Mouse (Mus musculus): ENCODE data around the gene Ppp1cc. TPM values are rescaled to one million over a fixed set of nuclear protein-coding genes. Genes with fewer than 3 reads are reported as not detected.
A peak's percentile ranks its signal among the peaks of the same experiment; 100 is the strongest.

Gene Ppp1cc
- 100 to 1,000 TPM; 161 to 170 TPM for total RNA-seq (2021)
- long read RNA-seq, experiment 1, transcript Ppp1cc-201 (8 exons, 1,442 nt) = minor isoform, 25 of 182 reads
- long read RNA-seq, experiment 1, transcript Ppp1cc-203 (6 exons, 2,492 nt) = minor isoform, 6 of 182 reads
- long read RNA-seq, experiment 1, transcript Ppp1cc-202 (7 exons, 2,384 nt) = major isoform, 135 of 182 reads
- long read RNA-seq, experiment 1, partial matches to known transcripts = 5 of 182 reads
- long read RNA-seq, experiment 1, other reads (novel, unspliced or antisense) = 9 of 182 reads
- long read RNA-seq, experiment 2, transcript Ppp1cc-201 (8 exons, 1,442 nt) = minor isoform, 16 of 152 reads
- long read RNA-seq, experiment 2, transcript Ppp1cc-202 (7 exons, 2,384 nt) = major isoform, 113 of 152 reads
- long read RNA-seq, experiment 2, partial matches to known transcripts = 6 of 152 reads
- long read RNA-seq, experiment 2, other reads (novel, unspliced or antisense) = 10 of 152 reads

DNA sequence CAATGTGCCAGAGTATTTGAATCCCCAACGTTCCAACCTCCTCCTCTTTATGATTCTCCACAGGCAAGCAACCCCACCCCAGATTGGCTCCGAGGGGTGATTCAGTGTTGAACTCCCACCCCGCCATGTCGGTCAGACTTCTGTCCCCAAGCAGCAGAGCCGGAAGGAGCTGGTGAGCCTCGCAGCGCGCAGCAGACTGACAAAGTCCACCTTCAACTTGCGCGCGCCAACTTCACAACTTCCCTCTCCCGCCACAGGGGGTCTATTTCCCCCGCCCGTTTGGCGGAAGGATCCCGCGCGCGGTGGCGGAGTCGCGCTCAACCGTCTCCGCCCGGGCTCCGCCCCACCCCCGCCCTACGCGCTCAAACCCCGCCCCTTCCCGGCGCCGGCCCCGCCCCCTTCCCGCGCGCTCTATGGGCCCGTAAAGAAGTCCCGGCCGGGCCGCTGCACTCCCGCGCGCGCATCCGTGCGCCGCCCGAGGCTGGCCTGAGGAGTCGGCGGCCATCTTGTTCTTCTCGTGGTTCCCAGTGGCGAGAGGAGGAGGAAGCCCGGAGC, at the start of gene Ppp1cc:
Gene Ppp1cc, plus strand, starts transcription at position 452 of the 555 bp plus-strand sequence.
- DNase-seq (ENCODE audit: low spot score in 2 of 2) = peak; percentile 92 to 95
- intact Hi-C loops (cut with DNase I) = no loop called here

DNA sequence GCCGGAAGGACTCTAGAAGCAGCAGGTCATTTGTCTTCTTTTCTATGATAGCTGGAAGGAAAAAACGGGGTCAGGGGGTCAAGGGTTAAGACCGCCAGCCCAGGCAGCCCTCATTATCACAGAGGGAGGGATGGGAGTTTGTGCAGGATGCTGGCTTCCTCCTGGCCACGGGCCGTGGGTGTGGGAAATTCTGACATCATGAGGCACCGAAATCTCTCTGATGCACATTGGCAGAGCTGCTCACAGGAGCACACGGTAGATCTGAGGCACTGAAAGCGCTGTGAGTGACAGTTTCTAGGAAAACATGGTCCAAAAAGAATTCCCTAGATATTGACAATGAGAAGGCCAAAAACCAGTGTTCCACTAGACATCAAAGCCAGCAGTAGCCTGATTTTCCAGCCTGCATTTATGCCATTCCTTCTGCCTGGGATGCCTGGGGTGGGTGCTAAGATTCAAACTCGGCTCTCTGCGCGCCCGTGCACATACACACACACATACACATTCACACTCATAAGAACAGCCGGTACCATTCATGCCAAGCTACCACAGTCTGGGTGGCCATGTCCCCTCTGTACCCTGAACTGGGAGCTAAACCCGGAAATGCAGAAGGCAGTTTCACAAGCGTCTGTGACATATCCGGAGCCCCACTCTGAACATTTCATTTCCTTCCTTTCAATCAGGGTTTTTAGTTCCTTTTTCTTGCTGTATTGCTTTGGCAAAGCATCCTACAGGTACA, 48.6 kb upstream of the Ppp1cc start:
- intact Hi-C loops (cut with DNase I) = loop anchor here (5.0 kb wide), 1 partner anchor 228 kb away; no protein-coding TSS in a partner anchor
- DNase-seq (ENCODE audit: low spot score in 2 of 2) = no peak

DNA sequence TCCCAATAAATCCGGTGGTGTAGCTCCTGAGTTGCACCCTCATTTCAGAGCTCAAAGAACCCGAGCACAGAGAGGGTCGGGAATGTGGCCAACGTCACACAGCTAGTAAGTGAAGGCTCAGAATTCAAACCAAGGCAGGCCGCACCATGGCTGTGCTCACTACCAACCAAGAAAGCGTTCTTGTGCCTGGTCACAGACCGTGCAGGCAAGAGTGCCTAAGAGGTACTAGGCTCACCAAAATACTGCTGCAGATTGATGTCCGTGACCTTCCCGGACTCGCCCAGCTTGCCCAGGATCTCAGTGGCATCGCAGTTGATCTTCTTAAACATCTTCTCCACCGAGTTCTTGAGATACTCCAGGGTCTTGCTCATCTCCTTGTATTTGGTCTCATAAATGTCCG, 47.5 kb upstream of the Ppp1cc start:
- DNase-seq (ENCODE audit: low spot score in 2 of 2) = no peak
- intact Hi-C loops (cut with DNase I) = loop anchor here (5.0 kb wide), 1 partner anchor 227 kb away; no protein-coding TSS in a partner anchor

DNA sequence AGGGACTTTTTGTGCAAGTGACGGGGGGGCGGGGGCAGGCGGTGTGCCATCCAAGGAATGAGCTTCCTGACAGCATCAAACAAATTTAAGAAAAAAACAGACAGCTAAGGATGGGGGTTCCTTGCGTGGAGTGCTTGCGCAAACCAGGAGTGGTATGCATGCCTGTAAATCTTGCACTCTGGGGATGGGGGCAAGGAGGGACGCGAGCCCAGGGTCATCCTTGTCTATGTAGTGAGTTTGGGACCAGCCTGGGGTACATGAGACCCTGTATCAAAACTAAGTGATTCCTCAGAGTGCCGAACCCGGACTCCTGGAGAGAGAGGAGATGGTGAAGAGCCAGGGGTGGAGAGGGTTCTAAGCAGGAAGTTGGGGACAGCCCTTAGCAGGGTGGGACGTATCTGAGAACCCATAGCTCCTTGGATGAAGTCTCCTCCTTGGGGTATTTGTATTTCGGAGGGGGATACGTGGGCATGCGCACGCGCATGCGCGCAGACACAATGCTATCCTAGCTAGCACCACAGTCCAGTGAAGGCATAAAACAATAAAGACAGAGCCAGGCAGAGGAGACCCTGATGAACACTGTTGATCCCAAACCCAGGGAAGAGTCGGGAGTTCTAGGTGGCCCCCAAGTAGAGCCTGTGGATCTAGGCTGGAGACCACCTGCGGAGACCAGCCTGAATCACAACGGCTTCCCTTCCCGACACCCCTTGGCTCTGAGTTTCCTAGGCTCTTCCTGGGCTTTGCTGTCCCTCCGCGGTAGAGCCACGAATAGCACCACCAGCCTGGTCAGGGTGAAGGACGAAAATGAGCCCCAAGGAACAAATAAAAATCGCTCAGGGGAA, 46.8 kb upstream of the Ppp1cc start:
- intact Hi-C loops (cut with DNase I) = loop anchor here (5.0 kb wide), 1 partner anchor 226 kb away; no protein-coding TSS in a partner anchor
- DNase-seq (ENCODE audit: low spot score in 2 of 2) = no peak

DNA sequence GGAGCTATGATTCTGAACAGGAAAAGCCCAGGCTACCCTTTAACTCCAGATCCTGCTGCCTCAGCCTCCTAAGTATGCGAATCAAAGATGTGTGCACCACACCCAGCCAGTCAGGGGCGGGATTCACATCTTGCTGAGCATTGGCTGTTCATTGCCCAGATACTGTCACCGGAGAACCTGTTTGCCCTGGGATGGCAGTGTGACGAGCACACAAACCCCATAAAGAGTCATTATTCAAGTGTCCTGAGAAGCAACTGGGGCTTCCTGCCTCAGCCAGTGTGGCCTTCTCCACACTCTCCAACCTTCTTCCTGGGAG, 46.2 kb upstream of the Ppp1cc start:
- intact Hi-C loops (cut with DNase I) = loop anchor here (5.0 kb wide), 1 partner anchor 225 kb away; no protein-coding TSS in a partner anchor
- DNase-seq (ENCODE audit: low spot score in 2 of 2) = no peak

DNA sequence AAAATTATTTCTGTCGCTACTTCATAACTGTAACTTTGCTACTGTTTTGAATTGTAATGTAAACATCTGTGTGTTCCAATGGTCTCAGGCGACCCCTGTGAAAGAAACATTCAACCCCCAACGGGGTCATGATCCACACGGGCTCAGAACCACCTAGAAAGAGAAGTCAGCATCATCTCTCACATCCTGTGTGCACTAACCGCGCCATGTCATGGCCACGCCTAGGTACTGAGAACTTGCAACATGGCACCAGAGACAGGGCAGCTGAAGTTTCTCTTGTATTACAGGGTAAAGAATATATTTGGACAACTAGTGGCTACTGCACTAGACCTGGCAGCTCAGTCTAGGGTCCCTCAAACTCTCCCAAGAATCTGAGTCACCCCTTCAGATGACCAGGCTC, 44.6 kb upstream of the Ppp1cc start:
- DNase-seq (ENCODE audit: low spot score in 2 of 2) = no peak
- intact Hi-C loops (cut with DNase I) = loop anchor here (5.0 kb wide), 1 partner anchor 224 kb away; no protein-coding TSS in a partner anchor

DNA sequence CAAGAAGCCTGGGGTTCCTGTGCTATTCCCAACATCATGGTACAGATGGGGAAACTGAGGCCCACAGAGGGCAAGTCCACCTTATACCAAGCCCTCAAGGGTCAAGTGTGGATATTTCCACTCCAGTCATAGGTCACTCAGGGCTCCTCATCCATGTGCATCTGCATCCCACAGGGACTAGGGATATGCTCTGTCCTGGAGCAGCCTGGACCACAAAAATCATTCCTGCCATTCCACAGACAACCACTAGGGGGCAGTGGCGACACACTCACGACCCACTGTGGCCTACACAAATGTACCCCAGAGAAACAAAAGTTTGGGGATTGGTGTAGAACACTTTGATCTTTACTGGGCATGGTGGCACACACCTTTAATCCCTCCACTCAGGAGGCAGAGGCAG, 43.9 kb upstream of the Ppp1cc start:
- peak; percentile 58 to 70 for DNase-seq (ENCODE audit: low spot score in 2 of 2)
- intact Hi-C loops (cut with DNase I) = loop anchor here (5.0 kb wide), 1 partner anchor 223 kb away; no protein-coding TSS in a partner anchor

DNA sequence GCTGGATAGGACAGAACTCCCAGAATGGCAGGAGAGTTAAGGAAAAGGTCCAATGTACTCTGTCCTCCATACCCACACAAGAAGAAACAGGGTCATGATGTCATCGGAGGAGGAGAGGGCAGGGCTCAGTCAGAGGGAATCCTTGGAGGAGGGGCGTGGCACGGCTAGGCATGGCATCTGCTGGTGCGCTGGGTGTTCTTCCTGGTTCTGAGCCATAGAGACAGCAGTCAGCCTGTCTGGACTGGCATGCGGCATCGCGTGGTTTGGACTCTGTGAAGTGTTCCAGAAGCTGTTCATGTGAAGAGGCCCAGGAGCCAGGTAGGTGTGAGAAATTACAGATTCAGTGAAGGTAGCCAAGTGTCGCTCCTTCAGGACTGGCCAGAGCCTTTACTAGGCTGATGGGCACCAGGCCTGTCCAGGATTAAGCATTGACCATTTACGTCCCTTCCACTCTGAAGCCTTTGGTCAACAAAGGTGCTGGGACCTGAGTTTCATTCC, 42.8 kb upstream of the Ppp1cc start:
- no peak for DNase-seq (ENCODE audit: low spot score in 2 of 2)
- intact Hi-C loops (cut with DNase I) = no loop called here

DNA sequence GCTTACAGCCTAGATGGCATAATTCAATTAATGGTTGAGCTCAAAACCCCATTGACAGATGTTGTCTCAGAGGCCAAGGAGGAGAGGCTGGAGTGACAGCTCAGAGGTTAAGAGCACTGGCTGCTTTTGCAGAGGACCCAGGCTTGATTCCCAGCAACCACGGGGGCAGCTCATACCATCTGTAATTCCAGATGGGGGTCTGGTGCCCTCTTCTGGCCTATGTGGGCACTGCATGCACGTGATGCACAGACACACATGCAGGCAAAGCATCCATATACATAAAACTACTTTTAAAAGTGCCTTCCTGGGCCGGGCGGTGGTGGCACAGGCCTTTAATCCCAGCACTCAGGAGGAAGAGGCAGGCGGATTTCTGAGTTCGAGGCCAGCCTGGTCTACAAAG, 41.8 kb upstream of the Ppp1cc start:
- no peak for DNase-seq (ENCODE audit: low spot score in 2 of 2)
- intact Hi-C loops (cut with DNase I) = no loop called here

DNA sequence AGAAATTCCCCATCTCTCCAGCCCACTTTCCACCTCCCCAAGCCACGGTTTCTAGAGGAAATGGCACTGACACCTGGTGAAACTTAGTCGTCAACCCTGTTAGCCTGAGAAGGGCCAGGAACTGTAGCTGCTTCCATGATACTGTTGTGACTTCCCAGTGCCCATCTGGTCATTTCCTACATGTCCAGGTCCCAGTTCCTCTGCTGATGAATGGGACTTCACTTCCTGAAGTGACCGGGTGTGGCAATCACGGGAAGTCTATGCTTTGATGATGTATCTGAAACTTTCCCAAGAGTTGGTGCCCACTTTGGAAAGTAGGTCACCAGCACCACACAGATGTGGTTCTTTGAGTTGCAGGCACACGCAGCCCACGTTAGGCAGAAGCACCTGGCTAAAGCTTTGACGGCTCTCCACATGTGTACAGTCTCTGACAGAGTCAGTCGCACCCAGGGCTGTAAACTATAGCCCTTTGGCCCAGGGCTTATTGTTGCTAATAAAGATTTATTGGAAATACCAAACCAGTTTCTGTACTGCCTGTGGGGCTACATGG, 32.8 kb upstream of the Ppp1cc start:
- DNase-seq (ENCODE audit: low spot score in 2 of 2) = no peak
- intact Hi-C loops (cut with DNase I) = loop anchor here (5.0 kb wide), 1 partner anchor 137 kb away; the partner anchor contains the start of gene Tctn1

DNA sequence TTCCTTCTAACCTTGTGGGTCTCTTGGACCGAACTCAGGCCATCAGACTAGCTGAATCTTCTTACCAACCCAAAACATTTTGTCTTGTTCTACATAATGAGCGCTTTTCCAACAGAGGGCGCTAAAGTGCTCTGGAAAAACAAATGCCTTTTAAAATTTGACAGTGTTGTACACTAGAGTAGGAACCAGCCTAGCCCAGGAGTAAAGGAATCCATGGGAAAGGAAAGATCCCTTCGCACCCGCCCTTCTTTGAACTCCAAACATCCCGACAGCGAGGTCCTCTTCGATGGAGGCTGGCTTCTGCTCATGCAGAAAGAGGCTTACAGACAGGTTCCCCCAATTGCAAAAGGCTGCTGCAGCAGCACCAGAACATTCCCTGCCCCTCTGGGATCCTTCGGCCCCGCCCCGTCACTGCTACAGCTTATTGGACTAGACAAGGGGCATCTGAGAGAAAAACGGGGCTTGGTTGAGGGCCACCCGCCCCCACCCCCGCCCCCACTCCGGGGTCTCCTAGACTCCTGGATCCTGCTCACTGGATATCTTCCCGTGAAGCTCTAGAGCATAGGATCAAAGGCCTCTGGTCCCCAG, 28.9 kb upstream of the Ppp1cc start:
- DNase-seq (ENCODE audit: low spot score in 2 of 2) = peak; percentile 90
- intact Hi-C loops (cut with DNase I) = loop anchor here (2.0 to 5.0 kb wide), 3 partner anchors 48 to 216 kb away; partner anchors contain the start of gene Tctn1

DNA sequence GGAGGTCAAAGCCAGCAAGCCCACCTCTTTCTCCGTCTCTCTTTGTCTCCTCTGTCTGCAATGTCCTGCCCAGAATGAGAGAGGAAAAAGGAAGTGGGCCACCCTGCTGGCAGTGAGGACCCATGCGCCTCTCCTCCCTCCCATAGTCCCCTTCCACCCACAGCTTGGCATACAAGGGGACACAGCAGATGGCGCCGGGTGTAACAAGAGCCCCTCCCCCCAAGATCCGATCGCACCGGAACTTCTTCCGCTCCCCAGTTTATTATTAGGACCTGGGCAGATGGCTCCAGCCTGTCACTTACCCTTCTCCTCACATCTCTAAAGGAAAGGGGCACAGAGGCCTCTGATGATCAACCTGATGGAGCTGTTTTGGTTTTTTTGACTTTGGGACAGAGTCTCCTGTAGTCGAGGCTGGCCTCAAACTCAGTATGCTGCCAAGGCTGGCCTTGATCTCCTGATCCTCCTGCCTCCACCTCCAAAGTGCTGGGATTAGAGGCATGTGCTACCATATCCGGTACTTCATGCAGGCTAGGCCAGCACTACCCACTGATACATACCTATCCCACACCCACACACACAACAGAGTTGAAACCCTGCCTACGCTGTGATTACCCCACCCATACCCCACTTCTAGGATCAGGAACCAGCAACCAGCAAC, 27.6 kb upstream of the Ppp1cc start:
- DNase-seq (ENCODE audit: low spot score in 2 of 2) = peak; percentile 30 to 56
- intact Hi-C loops (cut with DNase I) = loop anchor here (5.0 kb wide), 2 partner anchors 37 to 122 kb away; no protein-coding TSS in a partner anchor

DNA sequence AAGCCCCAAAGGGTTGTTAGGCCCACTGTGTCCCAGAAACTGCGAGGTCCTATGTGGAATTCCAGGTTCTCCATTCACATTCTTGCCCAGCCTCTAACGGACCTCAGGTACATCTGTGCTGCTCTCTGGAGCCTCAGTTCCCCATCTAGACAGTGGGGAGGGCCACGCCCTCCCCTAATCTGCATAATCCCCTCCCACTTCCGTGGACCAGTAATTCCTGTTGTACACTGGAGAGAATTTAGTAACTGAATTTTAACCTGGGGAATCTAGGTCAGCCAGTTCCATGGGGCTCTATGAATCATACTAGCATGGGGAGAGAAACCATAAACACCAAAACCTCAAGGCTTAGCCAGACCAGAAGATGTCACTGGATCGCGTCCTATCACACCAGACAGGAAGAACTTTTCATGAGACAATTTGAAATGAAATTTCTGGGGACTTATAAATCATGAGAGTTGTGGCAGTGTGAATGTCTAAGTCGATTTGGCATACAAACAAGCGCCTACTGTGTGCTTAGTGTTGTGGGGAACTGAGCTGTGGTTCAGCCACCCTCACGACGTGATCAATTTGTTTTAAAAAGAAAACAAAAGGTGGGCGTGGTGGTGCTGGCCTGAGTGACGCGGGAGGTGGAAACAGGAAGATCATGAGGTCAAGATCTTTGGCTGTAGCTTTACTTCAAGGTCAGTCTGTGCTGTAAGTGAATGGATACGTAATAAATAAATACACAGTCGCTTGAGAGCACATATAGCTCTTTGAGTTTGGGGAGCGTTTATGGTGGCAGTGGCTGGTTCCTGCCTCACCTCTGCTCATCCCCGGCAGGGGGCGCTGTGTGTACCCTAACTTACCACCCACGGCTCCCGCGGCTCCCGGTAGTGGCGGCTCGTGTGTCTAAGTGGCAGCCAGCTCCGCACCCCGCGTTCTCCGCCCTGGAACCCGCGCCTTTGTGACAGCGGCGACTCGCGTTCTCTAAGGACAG, 26.7 kb upstream of the Ppp1cc start:
- intact Hi-C loops (cut with DNase I) = loop anchor here (5.0 kb wide), 2 partner anchors 36 to 121 kb away; no protein-coding TSS in a partner anchor
- DNase-seq (ENCODE audit: low spot score in 2 of 2) = peak; percentile 87 to 88

DNA sequence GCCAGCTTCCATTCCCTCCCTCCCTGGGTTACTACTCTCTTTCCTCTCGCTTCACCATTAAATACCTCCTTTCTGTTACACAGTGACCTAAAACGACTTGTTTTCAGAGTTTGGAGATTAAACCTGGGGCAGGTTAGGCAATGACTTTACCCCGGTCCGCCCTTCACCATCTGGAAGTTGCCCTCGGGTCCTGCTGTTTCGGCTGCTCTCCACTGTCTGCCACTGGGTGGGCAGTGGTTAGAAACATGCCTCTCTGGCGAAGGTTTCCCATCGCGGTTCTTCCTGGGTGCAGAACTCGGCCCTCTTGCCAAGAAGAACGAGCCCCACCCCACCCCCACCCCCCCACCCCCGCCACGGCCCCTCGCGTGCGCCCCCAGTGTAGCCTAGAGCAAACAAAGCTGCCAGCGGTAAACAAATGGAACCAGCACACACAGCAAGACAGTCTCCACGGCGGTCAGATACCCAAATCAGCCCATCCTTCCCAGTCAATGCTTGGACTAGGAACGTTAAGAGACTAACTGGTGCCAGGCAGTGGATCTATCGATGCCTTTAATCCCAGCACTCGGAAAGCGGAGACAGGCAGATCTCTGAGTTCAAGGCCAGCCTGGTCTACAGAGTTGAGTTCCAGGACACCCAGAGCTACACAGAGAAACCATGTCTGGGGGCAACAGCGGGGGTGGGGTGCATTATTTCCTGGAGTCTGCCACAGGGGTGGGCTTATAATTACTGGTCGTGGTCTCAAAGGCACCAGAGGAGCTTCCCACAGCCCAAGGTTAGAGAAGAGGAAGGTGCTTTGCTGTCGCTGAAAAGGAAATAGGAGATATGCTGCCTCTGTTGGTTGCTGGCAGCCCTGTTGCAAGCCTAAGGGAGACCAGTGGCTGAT, 25.7 kb upstream of the Ppp1cc start:
- intact Hi-C loops (cut with DNase I) = loop anchor here (5.0 kb wide), 2 partner anchors 35 to 120 kb away; no protein-coding TSS in a partner anchor
- no peak for DNase-seq (ENCODE audit: low spot score in 2 of 2)

DNA sequence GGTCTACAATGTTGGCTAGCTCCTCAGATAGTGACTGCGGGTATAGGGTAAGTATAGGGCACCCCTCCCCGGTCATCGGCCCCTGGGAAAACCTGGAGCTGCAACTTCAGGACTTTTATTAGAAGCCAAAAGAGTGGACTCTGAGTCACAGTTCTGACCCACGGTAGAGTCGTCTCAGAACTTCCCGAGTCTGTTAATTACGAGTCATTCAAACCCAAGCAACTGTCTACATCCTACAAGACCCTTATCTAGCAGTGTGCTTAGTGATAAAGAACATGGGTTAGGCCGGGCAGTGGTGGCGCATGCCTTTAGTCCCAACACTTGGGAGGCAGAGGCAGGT, 25.1 kb upstream of the Ppp1cc start:
- intact Hi-C loops (cut with DNase I) = loop anchor here (5.0 kb wide), 2 partner anchors 34 to 119 kb away; no protein-coding TSS in a partner anchor
- DNase-seq (ENCODE audit: low spot score in 2 of 2) = no peak

Measured in left cerebral cortex, postnatal 14 days (tissue).